Mouse (Mus musculus): Measurements from ENCODE around the gene Larp1. TPM values are rescaled to one million over a fixed set of nuclear protein-coding genes. Genes with fewer than 3 reads are reported as not detected.
"Not testable (repeated sequence)": the region's sequence is repeated elsewhere in the genome, so short reads cannot be mapped to it uniquely, and the experiment has no call there.

The Larp1 gene
- polyA plus RNA-seq, 1 experiment from 2014 or later: 18.2 TPM

- Histone ChIP-seq H3K4me2 (replicated peaks; ENCODE audit: low read depth, low read length) (no peak overlapping the region), H3K9me3 (ENCODE audit: control insufficient read depth, low read length) (no peaks in the 10 kb centered on the region), H3K36me3 (ENCODE audit: control insufficient read depth, insufficient read depth, low read length) (no peaks in the 10 kb centered on the region), H3K9ac (ENCODE audit: low read depth, low read length) (no peak overlapping the region), H3K27me3 (ENCODE audit: control insufficient read depth, insufficient read depth, low read length) (no peaks in the 10 kb centered on the region; the same call in 1 of the 2 replicates), H3K4me3 (ENCODE audit: low read depth, low read length) (no peak overlapping the region), H3K27ac (ENCODE audit: low read depth, low read length) (no peak overlapping the region), H3K4me1 (replicated peaks; ENCODE audit: control insufficient read depth, insufficient read depth, low read length) (0 out of 2 replicates have a peak, but pooled peaks cover 3% of the 10 kb centered on the region)
- WGBS: 78% methylated on average over 4 of the region's 4 CpGs
- ATAC-seq (ENCODE audit: low FRiP score): no peak
- no peak for DNase-seq (ENCODE audit: low spot score)
These were observed 85.9 kb downstream of the Larp1 start for GRCm38 (mm10) chr11:58094766-58095165.

DNA sequence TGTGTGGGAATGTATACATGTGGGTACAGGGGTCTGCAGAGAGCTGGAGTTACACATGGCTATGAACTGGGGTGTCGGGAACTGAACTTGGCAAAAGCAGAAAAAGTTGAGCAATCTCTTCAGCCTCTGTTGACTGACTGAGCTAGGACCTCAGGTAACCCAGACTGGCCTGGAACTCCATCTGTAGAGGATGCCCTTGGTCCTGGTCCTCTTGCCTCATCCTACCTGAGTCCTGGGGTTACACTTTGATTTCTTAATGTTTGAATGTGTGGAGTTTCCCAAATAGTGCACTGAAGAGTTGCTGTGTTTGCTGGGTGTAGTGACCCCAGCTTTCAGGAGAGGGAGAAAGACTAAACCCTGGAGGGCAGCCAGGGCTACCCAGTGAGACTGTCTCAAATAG, 86.7 kb downstream of the Larp1 start:
- no peaks in the 10 kb centered on the region; the same call in 1 of the 2 replicates for H3K27me3 ChIP-seq (ENCODE audit: control insufficient read depth, insufficient read depth, low read length)
- H3K9ac ChIP-seq (ENCODE audit: low read depth, low read length): no peak overlapping the region
- WGBS: 68% methylated on average over 1 of the region's 1 CpGs
- no peak overlapping the region for H3K27ac ChIP-seq (ENCODE audit: low read depth, low read length)
- no peak overlapping the region for H3K4me3 ChIP-seq (ENCODE audit: low read depth, low read length)
- no peak overlapping the region for H3K4me2 ChIP-seq (replicated peaks; ENCODE audit: low read depth, low read length)
- DNase-seq (ENCODE audit: low spot score) (no peak), ATAC-seq (ENCODE audit: low FRiP score) (no peak)
- H3K9me3 ChIP-seq (ENCODE audit: control insufficient read depth, low read length): no peaks in the 10 kb centered on the region
- H3K36me3 ChIP-seq (ENCODE audit: control insufficient read depth, insufficient read depth, low read length): no peaks in the 10 kb centered on the region
- H3K4me1 ChIP-seq (replicated peaks; ENCODE audit: control insufficient read depth, insufficient read depth, low read length): 0 out of 2 replicates have a peak, but pooled peaks cover 3% of the 10 kb centered on the region

DNA sequence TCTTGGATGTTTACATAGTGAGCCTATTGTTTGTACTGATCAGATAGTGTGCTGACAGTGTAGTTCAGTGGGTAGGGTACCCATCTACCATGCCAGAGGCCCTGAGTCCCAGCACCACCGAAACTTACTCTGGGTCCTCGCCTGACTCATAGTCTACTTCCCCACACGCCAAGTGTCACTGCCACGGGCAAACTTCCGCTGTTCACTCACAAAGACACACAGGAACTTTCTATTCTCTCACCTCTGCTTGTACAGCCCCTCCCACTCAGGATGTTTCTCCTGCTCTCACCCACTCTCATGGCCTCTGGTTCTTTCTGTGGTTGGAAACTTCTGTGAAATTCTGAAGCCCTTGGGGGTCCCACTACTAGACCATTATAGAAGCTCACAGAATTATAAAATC, 87.3 kb downstream of the Larp1 start:
- WGBS: 89% methylated on average over 5 of the region's 5 CpGs
- Histone ChIP-seq H3K9ac (ENCODE audit: low read depth, low read length) (no peak overlapping the region), H3K27me3 (ENCODE audit: control insufficient read depth, insufficient read depth, low read length) (no peaks in the 10 kb centered on the region; the same call in 1 of the 2 replicates), H3K4me1 (replicated peaks; ENCODE audit: control insufficient read depth, insufficient read depth, low read length) (0 out of 2 replicates have a peak, but pooled peaks cover 3% of the 10 kb centered on the region), H3K4me2 (replicated peaks; ENCODE audit: low read depth, low read length) (no peak overlapping the region), H3K4me3 (ENCODE audit: low read depth, low read length) (no peak overlapping the region), H3K36me3 (ENCODE audit: control insufficient read depth, insufficient read depth, low read length) (no peaks in the 10 kb centered on the region), H3K27ac (ENCODE audit: low read depth, low read length) (no peak overlapping the region), H3K9me3 (ENCODE audit: control insufficient read depth, low read length) (no peaks in the 10 kb centered on the region)
- ATAC-seq (ENCODE audit: low FRiP score) (no peak), DNase-seq (ENCODE audit: low spot score) (no peak)

DNA sequence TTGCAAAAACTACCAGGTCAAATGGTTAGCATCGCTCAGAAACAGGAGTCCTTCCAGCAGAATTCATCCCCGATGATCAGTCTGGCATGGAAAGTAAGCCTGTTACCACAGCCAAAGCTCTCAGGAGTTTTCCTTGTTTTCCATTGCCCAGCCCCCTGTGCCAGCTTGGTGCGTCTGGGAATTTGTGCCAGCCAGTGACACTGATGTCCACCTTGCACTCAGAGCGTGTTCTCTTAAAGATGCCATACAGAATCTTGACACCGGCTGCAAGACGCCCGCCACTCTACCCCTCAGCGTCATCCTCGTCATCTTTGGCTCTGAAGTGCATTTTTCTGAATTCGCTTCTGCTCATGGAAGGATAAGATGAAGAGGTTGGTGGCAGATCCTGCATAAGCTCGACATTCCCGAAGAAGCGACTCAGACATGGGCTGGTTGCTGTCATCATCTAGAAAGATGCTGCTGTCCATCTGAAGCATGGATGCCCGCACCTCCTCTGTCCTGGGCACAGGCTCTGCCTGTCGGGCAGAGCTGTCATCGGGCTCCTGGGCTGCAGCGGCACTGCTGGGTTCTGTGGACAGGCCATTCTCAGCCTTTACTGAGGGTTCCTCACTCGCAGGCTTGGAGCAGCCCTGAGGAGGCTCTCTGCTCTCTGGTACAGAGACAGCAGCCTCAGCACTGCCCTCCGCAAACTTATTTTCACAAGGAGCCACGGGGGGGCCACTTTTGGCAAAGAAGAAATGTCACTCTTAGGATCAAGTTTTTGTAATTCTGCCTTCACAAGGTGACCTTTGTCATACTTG, 88.2 kb downstream of the Larp1 start:
- no peak overlapping the region for H3K4me3 ChIP-seq (ENCODE audit: low read depth, low read length)

GRCm38 (mm10) chr11:58097621-58098365, 88.9 kb downstream of the Larp1 start:
- Histone ChIP-seq H3K27me3 (ENCODE audit: control insufficient read depth, insufficient read depth, low read length) (no peaks in the 10 kb centered on the region; the same call in 1 of the 2 replicates), H3K27ac (ENCODE audit: low read depth, low read length) (no peak overlapping the region), H3K4me1 (replicated peaks; ENCODE audit: control insufficient read depth, insufficient read depth, low read length) (0 out of 2 replicates have a peak, but pooled peaks cover 3% of the 10 kb centered on the region), H3K36me3 (ENCODE audit: control insufficient read depth, insufficient read depth, low read length) (no peaks in the 10 kb centered on the region), H3K4me2 (replicated peaks; ENCODE audit: low read depth, low read length) (peak overlapping the region; percentile 66), H3K9ac (ENCODE audit: low read depth, low read length) (peak overlapping the region; percentile 19; the same call in 1 of the 2 replicates), H3K4me3 (ENCODE audit: low read depth, low read length) (peak overlapping the region; percentile 34), H3K9me3 (ENCODE audit: control insufficient read depth, low read length) (no peaks in the 10 kb centered on the region)
- WGBS: 3% methylated on average over 30 of the region's 38 CpGs
- no peak for ATAC-seq (ENCODE audit: low FRiP score)
- no peak for DNase-seq (ENCODE audit: low spot score)

More for the DNA sequence above, 88.2 kb downstream of the Larp1 start:
- Histone ChIP-seq H3K27me3 (ENCODE audit: control insufficient read depth, insufficient read depth, low read length) (no peaks in the 10 kb centered on the region; the same call in 1 of the 2 replicates), H3K27ac (ENCODE audit: low read depth, low read length) (no peak overlapping the region), H3K4me2 (replicated peaks; ENCODE audit: low read depth, low read length) (peak overlapping the region; percentile 66; the same call in 1 of the 2 replicates), H3K4me1 (replicated peaks; ENCODE audit: control insufficient read depth, insufficient read depth, low read length) (0 out of 2 replicates have a peak, but pooled peaks cover 3% of the 10 kb centered on the region), H3K36me3 (ENCODE audit: control insufficient read depth, insufficient read depth, low read length) (no peaks in the 10 kb centered on the region), H3K9ac (ENCODE audit: low read depth, low read length) (no peak overlapping the region), H3K9me3 (ENCODE audit: control insufficient read depth, low read length) (no peaks in the 10 kb centered on the region)
- 53% methylated on average over 20 of the region's 20 CpGs for WGBS
- DNase-seq (ENCODE audit: low spot score) (no peak), ATAC-seq (ENCODE audit: low FRiP score) (no peak)

DNA sequence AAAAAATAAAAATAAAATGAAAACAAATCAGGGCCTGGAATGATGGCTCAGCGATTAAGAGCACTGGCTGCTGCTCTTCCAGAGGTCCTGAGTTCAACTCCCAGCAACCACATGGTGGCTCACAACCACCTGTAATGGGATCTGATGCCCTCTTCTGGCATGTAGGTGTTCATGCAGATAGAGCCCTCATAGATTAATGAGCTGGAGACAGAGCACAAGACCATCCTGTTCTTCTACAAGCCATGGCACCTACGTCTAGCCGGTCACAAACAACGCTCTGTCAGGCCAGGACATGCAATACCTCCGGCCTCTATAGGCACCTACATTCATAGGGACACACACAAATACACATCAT, 89.5 kb downstream of the Larp1 start:
- H3K9me3 ChIP-seq (ENCODE audit: control insufficient read depth, low read length); DNase-seq (ENCODE audit: low spot score); H3K27me3 ChIP-seq (ENCODE audit: control insufficient read depth, insufficient read depth, low read length); H3K27ac ChIP-seq (ENCODE audit: low read depth, low read length); ATAC-seq (ENCODE audit: low FRiP score); H3K4me3 ChIP-seq (ENCODE audit: low read depth, low read length); H3K36me3 ChIP-seq (ENCODE audit: control insufficient read depth, insufficient read depth, low read length); H3K4me2 ChIP-seq (replicated peaks; ENCODE audit: low read depth, low read length); H3K4me1 ChIP-seq (replicated peaks; ENCODE audit: control insufficient read depth, insufficient read depth, low read length); H3K9ac ChIP-seq (ENCODE audit: low read depth, low read length): not testable (repeated sequence)
- 63% methylated on average over 5 of the region's 5 CpGs for WGBS

DNA sequence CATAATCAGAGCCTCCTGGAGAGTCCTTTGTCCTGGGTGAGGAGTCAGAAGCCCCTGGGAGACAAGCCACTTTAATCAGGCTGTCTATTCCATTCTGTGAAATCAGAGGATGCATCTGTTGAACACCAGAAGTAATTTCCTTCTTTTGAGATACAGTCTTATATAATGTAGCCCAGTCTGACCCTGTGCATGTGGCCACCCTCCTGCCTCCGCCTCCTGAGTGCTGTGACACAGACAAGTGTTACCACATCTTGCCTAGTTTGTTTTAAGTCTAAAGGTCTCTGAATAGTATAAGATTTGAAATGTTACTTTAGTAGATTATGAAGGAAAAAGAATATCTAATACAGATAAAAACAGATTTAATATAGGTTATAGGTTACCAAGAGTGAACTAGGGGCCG, 91.1 kb downstream of the Larp1 start:
- no peak for DNase-seq (ENCODE audit: low spot score)
- Histone ChIP-seq H3K9me3 (ENCODE audit: control insufficient read depth, low read length) (no peaks in the 10 kb centered on the region), H3K4me1 (replicated peaks; ENCODE audit: control insufficient read depth, insufficient read depth, low read length) (0 out of 2 replicates have a peak, but pooled peaks cover 3% of the 10 kb centered on the region)

DNA sequence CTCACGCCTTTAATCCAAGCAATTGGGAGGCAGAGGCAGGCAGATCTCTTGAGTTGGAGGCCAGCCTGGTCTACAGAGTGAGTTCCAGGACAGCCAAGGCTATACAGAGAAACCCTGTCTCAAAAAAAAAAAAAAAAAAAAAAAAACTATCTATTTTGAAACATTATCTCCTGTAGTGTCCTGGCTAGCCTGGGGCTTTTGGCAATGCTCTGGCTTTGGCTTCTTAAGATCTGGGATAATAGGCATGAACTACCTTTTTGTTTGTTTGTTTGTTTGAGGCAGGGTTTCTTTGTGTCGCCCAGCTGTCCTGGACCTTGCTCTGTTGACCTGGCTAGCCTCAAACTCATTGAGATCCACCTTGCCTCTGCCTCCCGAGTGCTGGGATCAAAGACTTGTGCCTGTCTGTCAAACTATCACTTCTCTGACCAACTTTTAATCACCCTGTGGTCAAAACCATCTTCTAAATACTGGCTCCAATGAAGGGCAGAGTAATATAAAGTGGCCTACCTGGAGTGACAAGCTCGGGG, 92.4 kb downstream of the Larp1 start:
- Histone ChIP-seq H3K9ac (ENCODE audit: low read depth, low read length) (no peak overlapping the region), H3K4me3 (ENCODE audit: low read depth, low read length) (no peak overlapping the region), H3K27ac (ENCODE audit: low read depth, low read length) (no peak overlapping the region), H3K36me3 (ENCODE audit: control insufficient read depth, insufficient read depth, low read length) (no peaks in the 10 kb centered on the region), H3K9me3 (ENCODE audit: control insufficient read depth, low read length) (no peaks in the 10 kb centered on the region), H3K4me1 (replicated peaks; ENCODE audit: control insufficient read depth, insufficient read depth, low read length) (0 out of 2 replicates have a peak, but pooled peaks cover 3% of the 10 kb centered on the region), H3K27me3 (ENCODE audit: control insufficient read depth, insufficient read depth, low read length) (no peaks in the 10 kb centered on the region; the same call in 1 of the 2 replicates), H3K4me2 (replicated peaks; ENCODE audit: low read depth, low read length) (no peak overlapping the region)
- DNase-seq (ENCODE audit: low spot score): no peak
- ATAC-seq (ENCODE audit: low FRiP score): no peak
- WGBS: 87% methylated on average over 4 of the region's 4 CpGs

More for the DNA sequence above, 91.1 kb downstream of the Larp1 start:
- Histone ChIP-seq H3K27ac (ENCODE audit: low read depth, low read length) (no peak overlapping the region), H3K27me3 (ENCODE audit: control insufficient read depth, insufficient read depth, low read length) (no peaks in the 10 kb centered on the region; the same call in 1 of the 2 replicates), H3K4me3 (ENCODE audit: low read depth, low read length) (no peak overlapping the region), H3K36me3 (ENCODE audit: control insufficient read depth, insufficient read depth, low read length) (no peaks in the 10 kb centered on the region), H3K9ac (ENCODE audit: low read depth, low read length) (no peak overlapping the region), H3K4me2 (replicated peaks; ENCODE audit: low read depth, low read length) (no peak overlapping the region)
- 91% methylated on average over 2 of the region's 2 CpGs for WGBS
- no peak for ATAC-seq (ENCODE audit: low FRiP score)

Measured in hindbrain, embryonic 11.5 days (tissue).